Mouse (Mus musculus) erythroblast, adult 5-6 weeks (primary cell): ENCODE measurements around the gene Bnipl. TPM values are rescaled to one million over a fixed set of nuclear protein-coding genes. Genes with fewer than 3 reads are reported as not detected.

Experiments
- ATAC-seq: replicated peaks from 2 replicates; pipeline ENCODE4 v1.8.0; 2016; ENCODE audit warnings: moderate number of reproducible peaks, mild to moderate bottlenecking, moderate TSS enrichment, inconsistent platforms; ENCODE audit not compliant: poor library complexity, low FRiP score, severe bottlenecking
- total RNA-seq, 2 experiments: library from RNA; stranded (forward) in 1 of 2; stranded (reverse) in 1 of 2; fragments of 150-400 nt in 1 of 2; fragments of 200-764, 138-1000 nt in 1 of 2; gene quantifications; 2 replicates each; pipeline versions ENCODE4 v1.2.3 to v1.2.4; 2015 to 2017; ENCODE audit warnings: low replicate concordance in 2 of 2

Bnipl gene
- total RNA-seq, 2 experiments from 2014 or later: 0.68 TPM; not detected in 1

GRCm38 (mm10) chr3:95241498-95241897 is 9.5 kb downstream of the Bnipl start, which contains the start of gene Gm128:
Gene Gm128, minus strand, starts transcription at chr3:95241598.
- ATAC-seq: no peak

- no peak for ATAC-seq
These were observed 10.1 kb downstream of the Bnipl start for GRCm38 (mm10) chr3:95240900-95241299.

GRCm38 (mm10) chr3:95239971-95240370 is 11.0 kb downstream of the Bnipl start:
- ATAC-seq: no peak

- no peak for ATAC-seq
These were observed 12.0 kb downstream of the Bnipl start for GRCm38 (mm10) chr3:95239022-95239421.

- no peak for ATAC-seq
These were observed 13.4 kb downstream of the Bnipl start for GRCm38 (mm10) chr3:95237541-95238099.

GRCm38 (mm10) chr3:95235386-95236301 is 15.3 kb downstream of the Bnipl start:
- no peak for ATAC-seq

GRCm38 (mm10) chr3:95233303-95233980 is 17.6 kb downstream of the Bnipl start:
- ATAC-seq: no peak

- ATAC-seq: no peak
These were observed 18.2 kb downstream of the Bnipl start for GRCm38 (mm10) chr3:95232771-95233170.

- ATAC-seq: no peak
These were observed 19.4 kb downstream of the Bnipl start, which contains the start of gene Mllt11 for GRCm38 (mm10) chr3:95231298-95232221. Gene Mllt11, minus strand, starts transcription at chr3:95232171.

GRCm38 (mm10) chr3:95230495-95231297 is 20.3 kb downstream of the Bnipl start:
- ATAC-seq: peak; percentile 41; the same call in 1 of the 2 replicates

- ATAC-seq: no peak
These were observed 21.1 kb downstream of the Bnipl start for GRCm38 (mm10) chr3:95229781-95230494.

GRCm38 (mm10) chr3:95228894-95229780 is 21.9 kb downstream of the Bnipl start:
- peak; percentile 31 for ATAC-seq

GRCm38 (mm10) chr3:95228148-95228893 is 22.7 kb downstream of the Bnipl start, which contains the start of gene Cdc42se1:
Gene Cdc42se1, plus strand, starts transcription at chr3:95228732.
- ATAC-seq: peak; percentile 83

GRCm38 (mm10) chr3:95227214-95227613 is 23.8 kb downstream of the Bnipl start:
- ATAC-seq: no peak

- no peak for ATAC-seq
These were observed 26.7 kb downstream of the Bnipl start for GRCm38 (mm10) chr3:95224295-95224694.

GRCm38 (mm10) chr3:95223041-95223440 is 28.0 kb downstream of the Bnipl start:
- ATAC-seq: no peak
